Mouse (Mus musculus) liver, embryonic 12.5 days (tissue): ENCODE measurements around the gene Mrpl23. TPM values are rescaled to one million over a fixed set of nuclear protein-coding genes. Genes with fewer than 3 reads are reported as not detected.

Experiments
- ATAC-seq: fragments of 200-750 bp; cut with Nextera tagmentation; 2 replicates; pipeline ENCODE4 v1.8.0; 2017; ENCODE audit warnings: moderate number of reproducible peaks, mild to moderate bottlenecking, moderate library complexity
- H3K27ac ChIP-seq: fragments of 300-500 bp; sonication (generic); 2 replicates; pipeline ENCODE4 v1.5.1; 2016; ENCODE audit warnings: mild to moderate bottlenecking
- H3K27me3 ChIP-seq: fragments of 300-500 bp; sonication (generic); replicated peaks from 2 replicates; pipeline ENCODE4 v1.6.1; 2016; ENCODE audit warnings: mild to moderate bottlenecking, moderate library complexity
- H3K36me3 ChIP-seq: fragments of 300-500 bp; sonication (generic); 2 replicates; pipeline ENCODE4 v1.6.1; 2016; ENCODE audit warnings: mild to moderate bottlenecking, moderate library complexity
- H3K4me1 ChIP-seq: fragments of 300-500 bp; sonication (generic); 2 replicates; pipeline ENCODE4 v1.6.1; 2016
- H3K4me2 ChIP-seq: fragments of 300-500 bp; sonication (generic); 2 replicates; pipeline ENCODE4 v1.6.1; 2016; ENCODE audit warnings: mild to moderate bottlenecking, moderate library complexity
- H3K4me3 ChIP-seq: fragments of 300-500 bp; sonication (generic); 2 replicates; pipeline ENCODE4 v1.5.1; 2016; ENCODE audit warnings: mild to moderate bottlenecking, moderate library complexity
- H3K9ac ChIP-seq: fragments of 300-500 bp; sonication (generic); 2 replicates; pipeline ENCODE4 v1.6.1; 2016; ENCODE audit warnings: mild to moderate bottlenecking, moderate library complexity
- H3K9me3 ChIP-seq: fragments of 300-500 bp; sonication (generic); replicated peaks from 2 replicates; pipeline ENCODE4 v1.6.1; 2016; ENCODE audit warnings: mild to moderate bottlenecking, moderate library complexity
- WGBS: fragments of 180-500 bp; shearing (Covaris S2); methylation state at CpG from one replicate; pipeline ENCODE4 v1.1.7; 2016; ENCODE audit not compliant: insufficient replicate concordance; 5-methylcytosine and 5-hydroxymethylcytosine counted together
- polyA plus RNA-seq: library from polyadenylated mRNA; unstranded; fragments of >200 nt; fragmentation: Nextera tagmentation; extraction: Ambion mirVana; gene quantifications from 2 replicates; pipeline ENCODE4 v1.2.1, GENCODE M21; 2016

Mrpl23 gene
- polyA plus RNA-seq, 1 experiment from 2014 or later, result 14.4 TPM

DNA sequence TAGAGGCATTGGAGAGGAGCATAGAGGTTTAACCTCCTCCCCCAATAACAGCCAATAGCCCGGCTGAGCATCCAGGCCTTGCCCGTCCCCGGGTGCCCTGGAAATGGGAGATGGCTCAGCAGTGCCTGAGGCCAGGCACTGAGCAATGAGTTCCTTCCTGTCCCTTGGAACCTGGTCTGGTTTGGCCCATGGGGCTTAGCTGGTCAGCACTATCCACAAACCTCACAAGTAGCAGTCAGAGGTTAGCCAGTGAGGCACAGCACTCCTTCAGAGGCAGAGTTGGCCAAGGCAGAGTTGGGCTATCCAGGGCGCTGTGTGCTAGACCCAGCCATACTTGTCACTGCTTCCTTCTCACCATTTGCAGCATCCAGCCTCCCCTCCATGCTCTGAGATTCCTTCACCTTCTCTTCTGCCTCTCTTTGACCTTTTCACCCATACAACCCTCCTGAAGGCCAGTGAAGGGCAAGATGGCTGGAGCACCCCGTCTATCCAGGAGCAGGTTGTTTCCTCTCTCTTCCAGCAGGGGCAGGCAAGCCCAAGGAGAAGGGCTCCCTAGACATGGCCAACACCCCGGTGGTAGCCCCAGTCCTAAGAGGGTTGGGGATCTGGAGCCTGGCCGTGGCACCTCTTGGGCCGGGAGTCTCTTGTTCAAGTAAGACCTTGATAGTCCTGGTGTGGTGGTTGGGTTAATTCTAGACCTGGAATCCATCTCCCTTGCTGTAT, 23.0 kb downstream of the Mrpl23 start:
- Histone ChIP-seq H3K4me3 (no peak overlapping the region), H3K27ac (no peak overlapping the region), H3K9ac (no peak overlapping the region), H3K4me1 (peaks cover 78% of the 10 kb centered on the region), H3K4me2 (no peak overlapping the region), H3K9me3 (no peaks in the 10 kb centered on the region), H3K27me3 (no peaks in the 10 kb centered on the region), H3K36me3 (no peaks in the 10 kb centered on the region)
- 73% methylated on average over 8 of the region's 8 CpGs for WGBS
- ATAC-seq, result no peak

DNA sequence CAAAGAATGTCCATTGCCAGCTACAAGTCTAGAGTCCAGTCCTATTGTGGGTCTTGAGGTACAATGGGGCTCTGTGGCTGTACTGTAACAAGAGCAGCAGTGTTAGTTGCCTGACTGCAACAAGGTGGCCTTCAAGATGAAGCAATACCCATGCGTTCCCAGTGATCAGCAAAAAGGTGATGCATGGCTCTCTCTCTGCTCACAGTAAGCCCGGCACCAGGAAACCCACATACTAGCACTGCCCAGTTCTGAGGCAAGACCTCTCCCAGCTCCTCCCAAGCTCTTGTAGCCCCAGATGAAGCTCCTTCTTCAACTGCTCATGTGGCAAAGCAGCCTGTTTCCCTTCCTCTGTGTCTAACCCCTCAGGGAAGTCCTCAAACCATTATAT, 23.6 kb downstream of the Mrpl23 start:
- ATAC-seq, result no peak
- Histone ChIP-seq H3K9me3 (no peaks in the 10 kb centered on the region), H3K4me1 (peaks cover 83% of the 10 kb centered on the region), H3K27me3 (no peaks in the 10 kb centered on the region), H3K36me3 (no peaks in the 10 kb centered on the region), H3K27ac (no peak overlapping the region), H3K9ac (no peak overlapping the region), H3K4me2 (no peak overlapping the region), H3K4me3 (no peak overlapping the region)
- 64% methylated on average over 2 of the region's 2 CpGs for WGBS

DNA sequence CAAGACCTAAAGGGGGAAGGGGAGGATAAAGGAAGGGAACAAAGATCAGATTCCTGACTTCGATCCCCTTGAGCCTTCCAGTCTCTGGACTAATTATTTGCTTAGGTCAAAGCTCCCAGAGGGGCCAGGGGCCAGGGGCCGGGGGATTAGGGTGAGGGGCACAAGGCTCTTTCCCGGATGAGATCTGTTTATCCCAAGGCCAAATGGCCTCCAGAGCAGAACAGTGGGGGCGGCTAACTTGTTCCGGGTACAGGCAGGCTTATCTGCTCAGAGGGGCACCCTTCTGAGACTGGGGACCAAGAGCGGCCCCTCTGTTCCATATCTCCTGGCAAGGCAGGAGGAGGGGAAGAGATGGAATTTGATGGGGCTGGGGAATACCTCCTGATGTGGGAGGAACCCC, 25.2 kb downstream of the Mrpl23 start:
- ATAC-seq, result no peak
- H3K27ac ChIP-seq, result peak overlapping the region; percentile 39
- WGBS, result 33% methylated on average over 6 of the region's 6 CpGs
- H3K9ac ChIP-seq, result no peak overlapping the region
- no peaks in the 10 kb centered on the region for H3K27me3 ChIP-seq
- no peaks in the 10 kb centered on the region for H3K36me3 ChIP-seq
- no peak overlapping the region for H3K4me2 ChIP-seq
- H3K4me1 ChIP-seq, result peaks cover 88% of the 10 kb centered on the region
- no peak overlapping the region for H3K4me3 ChIP-seq
- no peaks in the 10 kb centered on the region for H3K9me3 ChIP-seq

DNA sequence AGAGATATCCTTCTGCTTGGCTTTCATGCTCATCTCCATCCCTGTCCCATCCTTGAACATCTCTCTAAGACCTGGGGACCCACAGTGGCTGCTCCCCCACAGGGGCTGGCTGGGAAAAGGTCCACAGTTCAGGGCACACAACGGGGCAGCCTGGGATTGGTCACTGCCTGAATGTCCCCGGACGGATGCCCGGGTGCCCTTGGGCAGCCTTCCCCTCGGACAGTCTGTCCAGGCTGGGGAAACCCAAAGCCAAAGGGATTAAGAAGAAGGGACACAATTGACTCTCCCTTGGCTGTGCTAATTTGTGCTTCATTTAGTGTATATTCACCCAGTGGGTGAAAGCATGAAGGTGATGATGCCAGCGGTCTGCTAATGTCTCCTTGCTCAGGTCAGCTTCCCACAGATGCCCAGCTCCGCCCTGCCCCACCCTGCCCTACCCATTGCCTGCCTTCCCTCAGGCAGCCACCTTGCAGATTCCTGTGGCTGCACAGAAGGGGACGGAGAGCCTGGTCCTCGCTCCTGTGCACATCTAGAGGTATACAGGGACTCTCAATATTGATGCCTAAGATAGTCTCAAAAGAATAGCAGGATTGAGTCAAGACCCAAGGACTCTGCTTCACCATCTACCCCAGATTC, 26.1 kb downstream of the Mrpl23 start:
- H3K27me3 ChIP-seq, result no peaks in the 10 kb centered on the region
- peaks cover 88% of the 10 kb centered on the region for H3K4me1 ChIP-seq
- no peak overlapping the region for H3K4me2 ChIP-seq
- no peak for ATAC-seq
- H3K27ac ChIP-seq, result no peak overlapping the region
- no peaks in the 10 kb centered on the region for H3K36me3 ChIP-seq
- no peak overlapping the region for H3K4me3 ChIP-seq
- H3K9ac ChIP-seq, result no peak overlapping the region
- H3K9me3 ChIP-seq, result no peaks in the 10 kb centered on the region
- 81% methylated on average over 9 of the region's 9 CpGs for WGBS

DNA sequence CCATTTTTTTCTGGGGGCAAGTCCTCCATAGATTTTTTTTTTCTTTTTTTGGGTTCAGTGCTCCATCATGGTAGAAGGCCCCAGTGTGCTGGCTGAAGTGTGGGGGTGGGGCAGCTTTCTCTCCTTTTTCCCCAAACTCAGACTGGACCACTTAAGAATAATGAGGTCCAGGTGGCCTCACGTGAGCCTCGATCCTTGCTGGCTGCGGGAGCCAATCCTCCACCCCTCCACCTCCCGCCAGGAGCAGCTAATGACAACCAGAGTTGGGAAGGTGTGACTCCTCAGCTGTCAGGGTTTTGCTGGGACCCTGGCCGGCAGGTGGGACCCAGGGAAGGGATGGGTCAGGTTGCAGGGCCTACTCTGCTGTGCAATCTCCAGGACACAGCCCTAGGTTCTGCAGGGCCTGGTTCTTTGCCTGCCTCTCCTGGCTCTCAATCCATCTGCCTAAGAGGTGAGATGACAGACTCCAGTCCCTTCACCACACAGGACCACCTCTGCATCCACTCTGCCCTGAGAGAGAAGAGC, 27.2 kb downstream of the Mrpl23 start:
- no peak for ATAC-seq
- H3K36me3 ChIP-seq, result no peaks in the 10 kb centered on the region
- no peak overlapping the region for H3K4me2 ChIP-seq
- WGBS, result 60% methylated on average over 5 of the region's 5 CpGs
- peaks cover 88% of the 10 kb centered on the region for H3K4me1 ChIP-seq
- no peaks in the 10 kb centered on the region for H3K27me3 ChIP-seq
- no peak overlapping the region for H3K4me3 ChIP-seq
- peak overlapping the region; percentile 23; the same call in 1 of the 2 replicates for H3K27ac ChIP-seq
- no peak overlapping the region for H3K9ac ChIP-seq
- no peaks in the 10 kb centered on the region for H3K9me3 ChIP-seq

DNA sequence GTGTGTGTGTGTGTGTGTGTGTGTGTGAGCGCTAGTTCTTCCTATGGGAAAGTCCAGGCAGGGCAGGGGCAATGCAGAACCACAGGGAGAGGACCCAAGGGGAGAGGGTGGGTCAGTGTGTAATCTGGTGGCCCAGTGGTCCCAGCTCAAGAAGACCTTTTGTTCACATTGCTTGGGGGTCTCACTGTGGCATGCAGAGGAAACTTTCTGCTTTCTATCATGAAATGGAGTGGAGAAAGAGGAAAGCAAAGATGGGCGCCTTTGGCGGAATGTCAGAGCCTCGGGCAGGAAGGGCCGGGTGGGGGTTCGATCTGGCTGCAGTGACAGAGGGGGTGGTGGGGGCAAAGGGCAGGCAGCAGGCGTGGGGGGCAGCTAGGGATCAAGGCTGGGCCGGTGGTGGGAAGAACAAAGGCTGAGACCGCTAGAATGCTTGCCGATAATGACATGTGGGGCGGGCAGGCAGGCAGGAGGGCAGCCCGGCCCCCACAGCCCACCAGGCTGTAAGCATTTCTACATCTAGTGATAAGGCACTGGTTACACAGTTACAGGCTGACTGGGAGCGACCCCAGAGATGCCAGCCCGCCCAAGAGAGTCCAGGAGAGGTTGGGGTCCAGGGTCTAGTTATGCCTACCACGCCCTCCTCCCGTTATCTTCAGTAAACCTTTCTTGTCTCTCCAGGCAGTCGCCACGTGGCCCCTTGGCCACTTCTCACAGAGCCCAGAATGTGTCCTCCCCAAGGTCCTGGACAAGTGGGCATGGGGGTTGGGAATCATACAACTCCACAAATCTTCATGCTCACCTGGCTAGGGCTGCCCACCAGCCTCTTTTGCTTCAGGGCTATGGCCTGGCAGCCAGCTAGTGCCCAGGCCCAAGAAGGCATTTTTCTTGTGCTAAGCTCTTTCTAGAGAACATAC, 28.7 kb downstream of the Mrpl23 start:
- Histone ChIP-seq H3K9me3 (no peaks in the 10 kb centered on the region), H3K36me3 (no peaks in the 10 kb centered on the region), H3K27me3 (no peaks in the 10 kb centered on the region), H3K4me1 (peaks cover 90% of the 10 kb centered on the region), H3K4me2 (peak overlapping the region; percentile 16; the same call in 1 of the 2 replicates), H3K9ac (no peak overlapping the region), H3K4me3 (no peak overlapping the region), H3K27ac (peak overlapping the region; percentile 76)
- peak; percentile 80 for ATAC-seq
- WGBS, result 29% methylated on average over 18 of the region's 18 CpGs

DNA sequence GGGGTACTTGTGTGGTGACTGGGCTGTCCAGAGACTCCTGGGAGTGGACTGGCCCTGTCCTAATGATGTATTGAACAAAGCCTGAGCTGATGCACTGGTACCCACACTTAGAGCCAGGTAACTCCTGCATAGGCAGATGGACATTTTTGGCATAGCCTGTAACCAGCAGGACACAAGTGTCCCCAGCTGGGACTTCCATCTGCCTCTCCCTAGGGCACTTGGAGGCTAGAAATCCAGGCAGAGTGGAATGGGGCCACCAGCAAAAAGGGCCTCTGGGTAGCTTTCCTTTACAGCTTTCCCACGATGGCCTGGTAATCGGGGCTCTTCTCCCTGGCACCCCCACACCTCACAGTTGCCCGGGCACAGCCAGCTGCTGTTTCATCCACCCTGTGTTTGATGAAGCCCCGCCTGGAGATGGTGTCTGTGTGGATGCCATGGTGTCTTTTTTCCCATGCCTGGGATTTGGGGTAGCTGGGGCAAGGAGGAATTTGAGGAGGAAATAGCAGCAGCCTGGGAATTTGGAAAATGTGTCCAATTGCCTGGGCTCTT, 29.4 kb downstream of the Mrpl23 start:
- Histone ChIP-seq H3K9me3 (no peaks in the 10 kb centered on the region), H3K4me2 (no peak overlapping the region), H3K27ac (peak overlapping the region; percentile 76), H3K4me1 (peaks cover 85% of the 10 kb centered on the region), H3K27me3 (no peaks in the 10 kb centered on the region), H3K36me3 (no peaks in the 10 kb centered on the region), H3K4me3 (no peak overlapping the region), H3K9ac (no peak overlapping the region)
- 57% methylated on average over 4 of the region's 4 CpGs for WGBS
- no peak for ATAC-seq

DNA sequence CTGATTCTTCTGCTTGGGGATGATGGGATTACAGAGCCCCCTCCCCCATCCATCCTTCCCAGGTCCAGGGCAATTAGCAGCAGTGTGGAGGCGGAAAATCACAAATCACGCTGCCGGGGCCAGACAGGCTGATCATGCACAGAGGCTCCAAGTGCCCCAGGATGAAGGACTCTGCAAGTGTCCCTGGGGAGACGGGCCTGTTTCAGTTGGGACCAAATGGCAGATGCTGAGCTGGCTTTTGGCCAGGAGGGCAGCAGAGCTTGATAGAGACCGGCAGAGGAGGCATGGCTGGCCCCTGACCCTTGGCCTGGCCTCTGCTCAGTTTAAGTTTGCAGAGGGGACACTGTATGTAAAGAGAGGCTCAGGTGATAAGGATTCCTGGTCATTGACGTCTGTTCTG, 30.7 kb downstream of the Mrpl23 start:
- Histone ChIP-seq H3K27me3 (no peaks in the 10 kb centered on the region), H3K9me3 (no peaks in the 10 kb centered on the region), H3K27ac (peak overlapping the region; percentile 52; the same call in 1 of the 2 replicates), H3K9ac (no peak overlapping the region), H3K4me3 (no peak overlapping the region), H3K4me2 (no peak overlapping the region), H3K4me1 (peaks cover 73% of the 10 kb centered on the region), H3K36me3 (no peaks in the 10 kb centered on the region)
- peak; percentile 43; the same call in 1 of the 2 replicates for ATAC-seq
- 49% methylated on average over 6 of the region's 6 CpGs for WGBS

DNA sequence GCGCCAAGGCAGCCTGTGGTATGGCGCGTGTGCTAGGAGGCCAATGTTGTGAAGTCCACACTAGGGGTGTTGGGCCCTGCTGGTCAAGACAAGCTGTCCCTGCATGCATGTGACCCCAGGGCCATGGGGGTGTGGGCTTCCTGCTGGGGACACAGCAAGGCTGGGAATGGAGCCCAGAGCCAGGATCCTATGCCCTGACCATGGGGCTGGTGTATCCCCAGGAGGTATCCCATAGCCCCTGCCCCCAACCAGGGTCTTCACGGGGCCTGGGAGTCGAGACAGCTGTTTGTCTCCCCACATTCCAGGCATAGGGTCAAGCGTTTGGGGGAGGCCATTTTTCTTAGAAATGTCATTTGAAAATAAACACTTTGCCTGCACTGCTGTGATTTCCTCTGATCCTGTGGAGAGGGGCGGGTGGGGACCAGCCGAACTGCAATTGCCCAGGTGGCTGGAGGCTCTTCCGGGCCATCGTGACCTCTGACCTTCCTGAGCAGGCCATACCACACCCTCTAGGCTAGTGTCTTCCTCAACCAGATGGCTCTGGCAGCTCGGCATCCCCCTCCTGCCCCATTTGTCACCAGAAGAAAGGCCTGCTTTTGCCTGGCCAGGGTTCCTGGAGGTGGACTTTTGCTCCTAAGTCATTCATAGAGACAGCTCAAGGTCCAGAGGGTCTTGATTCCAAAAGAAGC, 32.6 kb downstream of the Mrpl23 start:
- H3K36me3 ChIP-seq, result no peaks in the 10 kb centered on the region
- WGBS, result 53% methylated on average over 11 of the region's 11 CpGs
- H3K9me3 ChIP-seq, result no peaks in the 10 kb centered on the region
- H3K27ac ChIP-seq, result peak overlapping the region; percentile 66
- H3K9ac ChIP-seq, result no peak overlapping the region
- H3K4me3 ChIP-seq, result no peak overlapping the region
- peaks cover 77% of the 10 kb centered on the region for H3K4me1 ChIP-seq
- ATAC-seq, result no peak
- H3K4me2 ChIP-seq, result no peak overlapping the region
- H3K27me3 ChIP-seq, result no peaks in the 10 kb centered on the region

DNA sequence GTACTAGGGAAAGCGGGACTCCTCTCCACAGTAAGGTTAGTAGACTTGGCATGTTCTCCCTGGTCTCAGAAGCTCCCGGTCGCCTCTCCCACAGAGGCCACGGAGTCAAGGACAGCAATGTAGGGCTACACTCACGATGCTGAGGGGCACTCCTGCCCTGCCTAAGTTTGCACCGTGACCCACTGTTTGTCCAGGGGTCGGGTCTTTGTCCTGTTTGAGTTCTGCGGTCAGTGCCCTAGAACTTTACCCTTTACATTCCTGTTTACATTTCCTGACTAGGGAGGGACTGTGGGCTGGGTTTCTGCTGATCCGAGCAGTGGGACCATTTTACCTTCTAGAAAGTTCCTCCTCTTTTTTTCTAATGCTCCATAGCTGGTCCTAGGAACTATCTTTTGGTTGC, 34.0 kb downstream of the Mrpl23 start:
- ATAC-seq, result no peak
- H3K27me3 ChIP-seq, result no peaks in the 10 kb centered on the region
- H3K4me3 ChIP-seq, result no peak overlapping the region
- peak overlapping the region; percentile 66; the same call in 1 of the 2 replicates for H3K27ac ChIP-seq
- 51% methylated on average over 9 of the region's 9 CpGs for WGBS
- H3K4me1 ChIP-seq, result peaks cover 75% of the 10 kb centered on the region
- no peak overlapping the region for H3K4me2 ChIP-seq
- no peak overlapping the region for H3K9ac ChIP-seq
- no peaks in the 10 kb centered on the region for H3K36me3 ChIP-seq
- H3K9me3 ChIP-seq, result no peaks in the 10 kb centered on the region

DNA sequence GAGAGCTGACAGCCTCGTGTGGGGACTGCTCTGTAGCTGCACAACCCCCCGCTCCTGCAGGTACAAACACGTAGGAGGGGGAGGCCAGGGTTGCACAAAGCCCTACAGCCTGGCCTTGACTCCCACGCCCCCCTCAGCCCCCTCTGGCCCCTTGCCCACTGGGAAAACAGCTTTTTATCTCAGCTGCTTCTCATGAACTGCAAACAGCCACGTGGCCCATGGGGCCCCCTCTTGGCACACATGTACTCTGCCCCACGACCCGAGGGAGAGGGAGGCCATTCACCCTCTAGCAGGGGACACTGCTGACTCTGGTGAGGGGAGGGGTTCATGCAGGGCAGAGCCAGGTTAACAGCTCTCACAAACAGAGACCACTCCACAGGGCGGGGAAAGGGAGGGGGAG, 36.5 kb downstream of the Mrpl23 start:
- ATAC-seq, result peak; percentile 84
- H3K27me3 ChIP-seq, result no peaks in the 10 kb centered on the region
- no peaks in the 10 kb centered on the region for H3K36me3 ChIP-seq
- H3K4me3 ChIP-seq, result no peak overlapping the region
- no peak overlapping the region for H3K9ac ChIP-seq
- H3K4me2 ChIP-seq, result no peak overlapping the region
- WGBS, result 39% methylated on average over 8 of the region's 8 CpGs
- H3K9me3 ChIP-seq, result no peaks in the 10 kb centered on the region
- H3K27ac ChIP-seq, result peak overlapping the region; percentile 75
- peaks cover 75% of the 10 kb centered on the region for H3K4me1 ChIP-seq
